Mouse (Mus musculus) CD8-positive naive resting alpha-beta T cell, adult 2 months (primary cell): ENCODE data around the gene Olig1.

Experiments
- DNase-seq, 2 experiments: peaks; one replicate each; pipeline ENCODE4 v3.0.0; 2022; ENCODE audit warnings: low read depth in 2 of 2, low spot score in 2 of 2

Gene Olig1

GRCm38 (mm10) chr16:91303776-91304709 is 34.5 kb downstream of the Olig1 start:
- no peak for DNase-seq

GRCm38 (mm10) chr16:91305512-91306111 is 36.0 kb downstream of the Olig1 start:
- no peak for DNase-seq

- DNase-seq = no peak
Observed at GRCm38 (mm10) chr16:91309872-91310271, 40.3 kb downstream of the Olig1 start.

- no peak for DNase-seq
Observed at GRCm38 (mm10) chr16:91312921-91313320, 43.3 kb downstream of the Olig1 start.

- peak in 1 of 2 experiments; percentile 21 for DNase-seq
Observed at GRCm38 (mm10) chr16:91314114-91314775, 44.7 kb downstream of the Olig1 start.

GRCm38 (mm10) chr16:91320191-91320590 is 50.6 kb downstream of the Olig1 start:
- DNase-seq = no peak

GRCm38 (mm10) chr16:91320608-91321007 is 51.0 kb downstream of the Olig1 start:
- DNase-seq = no peak
